In genomic region chr10:59443212-59443611, GRCm38 (mm10) we compare ENCODE assay signal across 10 mouse cellular contexts. TPM values are rescaled to one million over a fixed set of nuclear protein-coding genes. Genes with fewer than 3 reads are reported as not detected.
DNase-seq lines count a peak whose midpoint lies in the region; ATAC-seq and TF ChIP-seq lines count a peak whose summit lies in the region.
"Had no signal": no experiment of that assay in that cellular context is flagged by ENCODE, and none has a peak within 500 bp of the region (broad histone marks: within the 10 kb centered on the region; RNA-seq: fewer than 3 reads in every experiment).

No protein-coding gene starts in this region.

- no peaks in the 10 kb centered on the region for H3K27me3 ChIP-seq in heart, embryonic 15.5 days
- H3K27me3 ChIP-seq in kidney, embryonic 15.5 days = peaks cover 25% of the 10 kb centered on the region
- no peaks in the 10 kb centered on the region for H3K27me3 ChIP-seq in lung, postnatal 0 days (replicated peaks; ENCODE audit: insufficient read depth, low read length)
- H3K27me3 ChIP-seq in hindbrain, postnatal 0 days (ENCODE audit: insufficient read depth, low read length) = no peaks in the 10 kb centered on the region
- H3K27me3 ChIP-seq: midbrain, embryonic 13.5 days had no signal

- no peak overlapping the region for H3K4me3 ChIP-seq in heart, embryonic 15.5 days
- H3K4me3 ChIP-seq in kidney, embryonic 15.5 days (replicated peaks) = no peak overlapping the region
- H3K4me3 ChIP-seq in lung, postnatal 0 days (ENCODE audit: low read depth, low read length) = no peak overlapping the region
- H3K4me3 ChIP-seq in hindbrain, postnatal 0 days (ENCODE audit: low read length) = no peak overlapping the region
- H3K4me3 ChIP-seq: midbrain, embryonic 13.5 days had no signal

- WGBS in heart, embryonic 15.5 days = 7% methylated on average over 7 of the region's 7 CpGs
- 8% methylated on average over 7 of the region's 7 CpGs for WGBS in kidney, embryonic 15.5 days
- 5% methylated on average over 7 of the region's 7 CpGs for WGBS in lung, postnatal 0 days
- WGBS in hindbrain, postnatal 0 days = 32% methylated on average over 7 of the region's 7 CpGs

- H3K4me2 ChIP-seq in heart, embryonic 15.5 days = peak overlapping the region; percentile 8; the same call in 1 of the 2 replicates
- no peak overlapping the region for H3K4me2 ChIP-seq in kidney, embryonic 15.5 days
- no peak overlapping the region for H3K4me2 ChIP-seq in lung, postnatal 0 days (replicated peaks; ENCODE audit: low read depth, low read length)
- H3K4me2 ChIP-seq in hindbrain, postnatal 0 days (ENCODE audit: low read depth, low read length) = no peak overlapping the region
- H3K4me2 ChIP-seq: midbrain, embryonic 13.5 days had no signal

- peak; percentile 65; the same call in 1 of the 2 replicates for ATAC-seq in heart, embryonic 15.5 days (replicated peaks; ENCODE audit: insufficient number of reproducible peaks, insufficient read depth, low FRiP score, low read depth)
- ATAC-seq in kidney, embryonic 15.5 days (replicated peaks; ENCODE audit: low FRiP score) = 0 out of 2 replicates have a peak, but pooled peaks have one; percentile 12
- peak; percentile 43 for ATAC-seq in lung, postnatal 0 days
- no peak for ATAC-seq in hindbrain, postnatal 0 days
- ATAC-seq in granulocyte monocyte progenitor cell, adult 5-6 weeks (replicated peaks; ENCODE audit: poor library complexity, severe bottlenecking) = no peak
- ATAC-seq: midbrain, embryonic 13.5 days had no signal

- peak; percentile 72 for TF ChIP-seq EP300 in lung, postnatal 0 days (IDR thresholded peaks at IDR 0.05)

- peaks cover 51% of the 10 kb centered on the region for H3K4me1 ChIP-seq in heart, embryonic 15.5 days (replicated peaks)
- peaks cover 17% of the 10 kb centered on the region for H3K4me1 ChIP-seq in kidney, embryonic 15.5 days
- peaks cover 11% of the 10 kb centered on the region; the same call in 1 of the 2 replicates for H3K4me1 ChIP-seq in lung, postnatal 0 days (ENCODE audit: insufficient read depth, low read depth, low read length)
- H3K4me1 ChIP-seq in hindbrain, postnatal 0 days (ENCODE audit: insufficient read depth, low read length) = no peaks in the 10 kb centered on the region

- H3K9ac ChIP-seq in heart, embryonic 15.5 days = no peak overlapping the region
- no peak overlapping the region for H3K9ac ChIP-seq in kidney, embryonic 15.5 days
- no peak overlapping the region for H3K9ac ChIP-seq in lung, postnatal 0 days (replicated peaks; ENCODE audit: low read depth)
- H3K9ac ChIP-seq in hindbrain, postnatal 0 days (replicated peaks; ENCODE audit: low read length) = no peak overlapping the region
- H3K9ac ChIP-seq: midbrain, embryonic 13.5 days had no signal

- H3K27ac ChIP-seq in heart, embryonic 15.5 days = peak overlapping the region; percentile 52
- H3K27ac ChIP-seq in kidney, embryonic 15.5 days = no peak overlapping the region
- H3K27ac ChIP-seq in lung, postnatal 0 days (ENCODE audit: low read length) = no peak overlapping the region
- H3K27ac ChIP-seq in hindbrain, postnatal 0 days = no peak overlapping the region
- H3K27ac ChIP-seq: midbrain, embryonic 13.5 days had no signal

- no peaks in the 10 kb centered on the region for H3K9me3 ChIP-seq in heart, embryonic 15.5 days (replicated peaks)
- H3K9me3 ChIP-seq in kidney, embryonic 15.5 days (replicated peaks) = no peaks in the 10 kb centered on the region
- H3K9me3 ChIP-seq in lung, postnatal 0 days (ENCODE audit: low read length) = no peaks in the 10 kb centered on the region
- H3K9me3 ChIP-seq in hindbrain, postnatal 0 days (ENCODE audit: low read length) = no peaks in the 10 kb centered on the region
- H3K9me3 ChIP-seq: midbrain, embryonic 13.5 days had no signal

- no peak for DNase-seq in heart, postnatal 14 days
- DNase-seq in adrenal gland, postnatal 14 days = peak; percentile 78
- DNase-seq in lung, postnatal 0 days (ENCODE audit: low spot score) = peak; percentile 70
- no peak for DNase-seq in hindbrain, postnatal 0 days (ENCODE audit: low spot score)
- no peak for DNase-seq in frontal cortex, postnatal 10 days (ENCODE audit: low spot score in 2 of 2)

- intact Hi-C loops in heart, postnatal 14 days (cut with DNase I) = no loop called here

- no peaks in the 10 kb centered on the region for H3K36me3 ChIP-seq in heart, embryonic 15.5 days
- H3K36me3 ChIP-seq in kidney, embryonic 15.5 days = no peaks in the 10 kb centered on the region
- H3K36me3 ChIP-seq in lung, postnatal 0 days (ENCODE audit: insufficient read depth, low read length) = no peaks in the 10 kb centered on the region
- no peaks in the 10 kb centered on the region for H3K36me3 ChIP-seq in hindbrain, postnatal 0 days (ENCODE audit: insufficient read depth, low read length)
- H3K36me3 ChIP-seq: midbrain, embryonic 13.5 days had no signal

- peak; percentile 25 for TF ChIP-seq CTCF in lung, postnatal 0 days (IDR thresholded peaks at IDR 0.05)
- no peak for TF ChIP-seq CTCF in hindbrain, postnatal 0 days (IDR thresholded peaks at IDR 0.05; ENCODE audit: low read depth)

RNA-seq across cellular contexts. Expression of gene Oit3, which starts 1.6 kb away (rescaled TPM):
- polyA plus RNA-seq in heart, embryonic 15.5 days (2015; fragmentation: Nextera tagmentation; extraction: Ambion mirVana) = 4.1 and 4.6 TPM in 2 replicates
- under 1 TPM; 0.33 to 0.46 TPM for total RNA-seq in heart, postnatal 14 days (2021)
- total RNA-seq in adrenal gland, postnatal 14 days (2021) = 5.9 and 6.9 TPM in 2 replicates
- 1.9 and 2.3 TPM in 2 replicates for polyA plus RNA-seq in kidney, embryonic 15.5 days (2015; fragmentation: Nextera tagmentation; extraction: Ambion mirVana)
- 1.1 and 1.7 TPM in 2 replicates for polyA plus RNA-seq in lung, postnatal 0 days (2015; fragmentation: Nextera tagmentation; extraction: Ambion mirVana)
- total RNA-seq in hindbrain, postnatal 0 days (2014; rRNA removed) = not detected in 2 replicates
- polyA plus RNA-seq in hindbrain, postnatal 0 days (2015; fragmentation: Nextera tagmentation; extraction: Ambion mirVana) = 0.11 and 0.23 TPM in 2 replicates
- total RNA-seq in granulocyte monocyte progenitor cell, adult 5-6 weeks (2014; fragmentation: Nextera tagmentation) = 1.8 TPM in 1 of 2 replicates, not detected in the other
- not detected in 2 replicates for total RNA-seq in granulocyte monocyte progenitor cell, adult 5-6 weeks (2017)

RNA-seq across cellular contexts. Expression of gene Pla2g12b, which starts 39.8 kb away (rescaled TPM):
- 0.48 and 0.76 TPM in 2 replicates for polyA plus RNA-seq in heart, embryonic 15.5 days (2015; fragmentation: Nextera tagmentation; extraction: Ambion mirVana)
- not detected for total RNA-seq in heart, postnatal 14 days (2021)
- 0.64 and 8.6 TPM in 2 replicates for total RNA-seq in adrenal gland, postnatal 14 days (2021)
- 0.66 and 0.95 TPM in 2 replicates for polyA plus RNA-seq in kidney, embryonic 15.5 days (2015; fragmentation: Nextera tagmentation; extraction: Ambion mirVana)
- polyA plus RNA-seq in lung, postnatal 0 days (2015; fragmentation: Nextera tagmentation; extraction: Ambion mirVana) = 0.12 and 0.43 TPM in 2 replicates
- not detected in 2 replicates for total RNA-seq in hindbrain, postnatal 0 days (2014; rRNA removed)
- polyA plus RNA-seq in hindbrain, postnatal 0 days (2015; fragmentation: Nextera tagmentation; extraction: Ambion mirVana) = not detected in 2 replicates
- total RNA-seq in granulocyte monocyte progenitor cell, adult 5-6 weeks (2014; fragmentation: Nextera tagmentation) = not detected in 2 replicates
- total RNA-seq in granulocyte monocyte progenitor cell, adult 5-6 weeks (2017) = not detected in 2 replicates
- total RNA-seq: left cerebral cortex, postnatal 14 days had no signal
- polyA plus RNA-seq: midbrain, embryonic 13.5 days had no signal

RNA-seq across cellular contexts. Expression of gene Gm10273, which starts 47.8 kb away (rescaled TPM):
- polyA plus RNA-seq in heart, embryonic 15.5 days (2015; fragmentation: Nextera tagmentation; extraction: Ambion mirVana) = 1.3 and 7.0 TPM in 2 replicates
- 100 to 1,000 TPM; 132 to 141 TPM for total RNA-seq in heart, postnatal 14 days (2021)
- 19.4 and 23.1 TPM in 2 replicates for total RNA-seq in adrenal gland, postnatal 14 days (2021)
- polyA plus RNA-seq in kidney, embryonic 15.5 days (2015; fragmentation: Nextera tagmentation; extraction: Ambion mirVana) = not detected in 2 replicates
- 4.4 and 12.7 TPM in 2 replicates for polyA plus RNA-seq in lung, postnatal 0 days (2015; fragmentation: Nextera tagmentation; extraction: Ambion mirVana)
- 1.3 and 5.9 TPM in 2 replicates for total RNA-seq in hindbrain, postnatal 0 days (2014; rRNA removed)
- polyA plus RNA-seq in hindbrain, postnatal 0 days (2015; fragmentation: Nextera tagmentation; extraction: Ambion mirVana) = 4.0 and 7.7 TPM in 2 replicates
- total RNA-seq in granulocyte monocyte progenitor cell, adult 5-6 weeks (2014; fragmentation: Nextera tagmentation) = 26.0 and 66.7 TPM in 2 replicates
- 104 TPM in 2 replicates for total RNA-seq in granulocyte monocyte progenitor cell, adult 5-6 weeks (2017)

Comparison
In these comparisons a context has a peak if more than half of its experiments do, and no peak if none do; other contexts are left out.
1. ATAC-seq: peak in heart, embryonic 15.5 days (single experiment), kidney, embryonic 15.5 days (single experiment) and lung, postnatal 0 days (single experiment); none in hindbrain, postnatal 0 days (single experiment) and granulocyte monocyte progenitor cell, adult 5-6 weeks (single experiment).
2. DNase-seq: peak in adrenal gland, postnatal 14 days (single experiment) and lung, postnatal 0 days (single experiment); none in heart, postnatal 14 days (0 of 2), hindbrain, postnatal 0 days (single experiment) and frontal cortex, postnatal 10 days (0 of 2).